Mouse (Mus musculus): ENCODE measurements around the gene Ddx25. TPM values are rescaled to one million over a fixed set of nuclear protein-coding genes. Genes with fewer than 3 reads are reported as not detected.

Gene Ddx25
- polyA plus RNA-seq, 1 experiment from 2014 or later: 0.38 TPM

DNA sequence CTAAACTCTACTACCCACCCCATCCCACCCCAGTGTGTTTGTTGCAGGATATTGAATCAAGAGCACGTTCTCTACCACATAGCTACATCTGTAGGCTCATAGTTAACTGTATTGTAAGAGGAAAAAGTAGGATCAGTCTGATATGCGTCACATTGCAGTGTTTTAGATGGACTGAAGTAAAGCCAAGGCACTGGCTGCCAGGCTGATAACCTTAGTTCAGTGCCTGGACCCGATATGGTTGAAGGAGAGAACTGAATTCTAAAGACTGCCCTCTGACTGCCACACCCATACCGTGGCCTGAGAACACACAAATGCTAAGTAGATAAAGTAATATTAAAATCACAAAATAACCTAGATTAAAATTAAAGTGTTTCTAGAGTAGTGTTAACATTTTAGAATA, 22.5 kb downstream of the Ddx25 start:
- no peaks in the 10 kb centered on the region for H3K9me3 ChIP-seq (ENCODE audit: control insufficient read depth, low read length)
- H3K9ac ChIP-seq (ENCODE audit: low read length): no peak overlapping the region
- WGBS: 60% methylated on average over 4 of the region's 4 CpGs
- no peak overlapping the region for H3K4me2 ChIP-seq (replicated peaks; ENCODE audit: low read depth)
- no peaks in the 10 kb centered on the region for H3K4me1 ChIP-seq (replicated peaks; ENCODE audit: control insufficient read depth, insufficient read depth)
- H3K27ac ChIP-seq (replicated peaks): no peak overlapping the region
- TF ChIP-seq EP300 (optimal IDR thresholded peaks at IDR 0.05): no peak
- TF ChIP-seq CTCF (IDR thresholded peaks at IDR 0.05; ENCODE audit: low read depth): no peak
- H3K27me3 ChIP-seq (ENCODE audit: control insufficient read depth, insufficient read depth, low read length): no peaks in the 10 kb centered on the region
- H3K4me3 ChIP-seq (ENCODE audit: low read depth, low read length): no peak overlapping the region
- no peaks in the 10 kb centered on the region for H3K36me3 ChIP-seq (ENCODE audit: control insufficient read depth, insufficient read depth, low read length)
- no peak for DNase-seq (ENCODE audit: low spot score)
- ATAC-seq (ENCODE audit: low FRiP score, low TSS enrichment): no peak

DNA sequence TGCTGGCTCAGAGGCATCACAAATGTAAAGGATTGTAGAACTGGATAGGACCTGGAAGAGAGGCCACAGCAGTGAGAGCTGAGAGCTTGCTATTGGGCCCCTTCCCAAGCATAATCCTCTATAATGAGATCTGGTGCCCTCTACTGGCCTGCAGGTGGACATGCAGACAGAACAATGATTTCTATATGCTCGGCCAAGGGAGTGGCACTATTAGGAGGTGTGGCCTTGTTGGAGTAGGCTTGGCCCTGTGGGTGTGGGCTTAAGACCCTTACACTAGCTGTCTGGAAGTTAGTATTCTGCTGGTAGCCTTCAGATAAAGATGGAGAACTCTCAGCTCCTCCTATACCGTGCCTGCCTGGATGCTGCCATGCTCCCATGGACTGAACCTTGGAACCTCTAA, 23.2 kb downstream of the Ddx25 start:
- Histone ChIP-seq H3K9me3 (ENCODE audit: control insufficient read depth, low read length) (no peaks in the 10 kb centered on the region), H3K4me3 (ENCODE audit: low read depth, low read length) (no peak overlapping the region), H3K4me2 (replicated peaks; ENCODE audit: low read depth) (no peak overlapping the region), H3K36me3 (ENCODE audit: control insufficient read depth, insufficient read depth, low read length) (no peaks in the 10 kb centered on the region), H3K4me1 (replicated peaks; ENCODE audit: control insufficient read depth, insufficient read depth) (no peaks in the 10 kb centered on the region), H3K27me3 (ENCODE audit: control insufficient read depth, insufficient read depth, low read length) (no peaks in the 10 kb centered on the region), H3K27ac (replicated peaks) (no peak overlapping the region), H3K9ac (ENCODE audit: low read length) (no peak overlapping the region)
- no peak for TF ChIP-seq EP300 (optimal IDR thresholded peaks at IDR 0.05)
- TF ChIP-seq CTCF (IDR thresholded peaks at IDR 0.05; ENCODE audit: low read depth): peak; percentile 94
- DNase-seq (ENCODE audit: low spot score) (peak; percentile 59), ATAC-seq (ENCODE audit: low FRiP score, low TSS enrichment) (peak; percentile 81)
- WGBS: 7% methylated on average over 2 of the region's 2 CpGs

GRCm38 (mm10) chr9:35533266-35533665, 25.1 kb downstream of the Ddx25 start:
- ATAC-seq (ENCODE audit: low FRiP score, low TSS enrichment) (no peak), DNase-seq (ENCODE audit: low spot score) (no peak)
- H3K9ac ChIP-seq (ENCODE audit: low read length): no peak overlapping the region
- no peaks in the 10 kb centered on the region for H3K9me3 ChIP-seq (ENCODE audit: control insufficient read depth, low read length)
- no peak overlapping the region for H3K27ac ChIP-seq (replicated peaks)
- no peak overlapping the region for H3K4me2 ChIP-seq (replicated peaks; ENCODE audit: low read depth)
- H3K27me3 ChIP-seq (ENCODE audit: control insufficient read depth, insufficient read depth, low read length): no peaks in the 10 kb centered on the region
- TF ChIP-seq EP300 (optimal IDR thresholded peaks at IDR 0.05) (no peak), CTCF (IDR thresholded peaks at IDR 0.05; ENCODE audit: low read depth) (no peak)
- no peak overlapping the region for H3K4me3 ChIP-seq (ENCODE audit: low read depth, low read length)
- no peaks in the 10 kb centered on the region for H3K36me3 ChIP-seq (ENCODE audit: control insufficient read depth, insufficient read depth, low read length)
- H3K4me1 ChIP-seq (replicated peaks; ENCODE audit: control insufficient read depth, insufficient read depth): no peaks in the 10 kb centered on the region
- WGBS: 51% methylated on average over 9 of the region's 9 CpGs

- TF ChIP-seq EP300 (optimal IDR thresholded peaks at IDR 0.05): no peak
- TF ChIP-seq CTCF (IDR thresholded peaks at IDR 0.05; ENCODE audit: low read depth): no peak
- Histone ChIP-seq H3K4me1 (replicated peaks; ENCODE audit: control insufficient read depth, insufficient read depth) (no peaks in the 10 kb centered on the region), H3K4me2 (replicated peaks; ENCODE audit: low read depth) (no peak overlapping the region), H3K9ac (ENCODE audit: low read length) (no peak overlapping the region), H3K27ac (replicated peaks) (no peak overlapping the region), H3K27me3 (ENCODE audit: control insufficient read depth, insufficient read depth, low read length) (no peaks in the 10 kb centered on the region), H3K9me3 (ENCODE audit: control insufficient read depth, low read length) (no peaks in the 10 kb centered on the region), H3K4me3 (ENCODE audit: low read depth, low read length) (no peak overlapping the region), H3K36me3 (ENCODE audit: control insufficient read depth, insufficient read depth, low read length) (no peaks in the 10 kb centered on the region)
- no peak for ATAC-seq (ENCODE audit: low FRiP score, low TSS enrichment)
- WGBS: 12% methylated on average over 1 of the region's 1 CpGs
- no peak for DNase-seq (ENCODE audit: low spot score)
Observed at GRCm38 (mm10) chr9:35529796-35530195, 28.5 kb downstream of the Ddx25 start.

- Histone ChIP-seq H3K9ac (ENCODE audit: low read length) (no peak overlapping the region), H3K4me3 (ENCODE audit: low read depth, low read length) (no peak overlapping the region), H3K36me3 (ENCODE audit: control insufficient read depth, insufficient read depth, low read length) (no peaks in the 10 kb centered on the region), H3K27ac (replicated peaks) (no peak overlapping the region), H3K4me1 (replicated peaks; ENCODE audit: control insufficient read depth, insufficient read depth) (no peaks in the 10 kb centered on the region), H3K4me2 (replicated peaks; ENCODE audit: low read depth) (no peak overlapping the region), H3K9me3 (ENCODE audit: control insufficient read depth, low read length) (no peaks in the 10 kb centered on the region), H3K27me3 (ENCODE audit: control insufficient read depth, insufficient read depth, low read length) (no peaks in the 10 kb centered on the region)
- ATAC-seq (ENCODE audit: low FRiP score, low TSS enrichment) (no peak), DNase-seq (ENCODE audit: low spot score) (no peak)
- TF ChIP-seq EP300 (optimal IDR thresholded peaks at IDR 0.05) (no peak), CTCF (IDR thresholded peaks at IDR 0.05; ENCODE audit: low read depth) (no peak)
- 56% methylated on average over 3 of the region's 3 CpGs for WGBS
Observed at GRCm38 (mm10) chr9:35529141-35529540, 29.2 kb downstream of the Ddx25 start.

DNA sequence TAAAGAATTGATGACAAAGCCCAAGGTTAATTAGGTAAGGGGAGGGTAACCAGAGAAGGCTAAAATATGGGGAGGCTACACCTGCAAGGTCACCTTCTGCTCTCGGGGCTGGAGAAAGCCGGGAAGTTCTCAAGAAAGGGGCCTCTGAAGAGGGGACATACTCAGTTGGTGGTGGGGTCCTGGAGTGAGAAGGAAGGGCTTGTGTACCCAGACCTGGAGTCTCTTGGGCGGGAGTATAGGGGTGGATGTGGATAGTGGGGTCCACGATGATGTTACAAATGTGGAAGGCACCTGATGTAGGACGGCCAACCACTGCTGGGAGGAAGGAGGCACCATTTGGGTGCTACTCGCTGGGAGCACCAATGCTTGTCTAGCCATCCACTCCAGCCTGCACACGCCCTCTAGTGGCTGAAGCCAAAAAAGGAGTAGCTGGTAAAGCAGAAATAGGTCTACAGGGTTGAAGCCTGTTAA, 34.4 kb downstream of the Ddx25 start:
- WGBS: 18% methylated on average over 7 of the region's 7 CpGs
- H3K27me3 ChIP-seq (ENCODE audit: control insufficient read depth, insufficient read depth, low read length): no peaks in the 10 kb centered on the region
- H3K4me3 ChIP-seq (ENCODE audit: low read depth, low read length): no peak overlapping the region
- peak overlapping the region; percentile 20; the same call in 1 of the 2 replicates for H3K4me2 ChIP-seq (replicated peaks; ENCODE audit: low read depth)
- H3K4me1 ChIP-seq (replicated peaks; ENCODE audit: control insufficient read depth, insufficient read depth): no peaks in the 10 kb centered on the region
- H3K9ac ChIP-seq (ENCODE audit: low read length): no peak overlapping the region
- TF ChIP-seq CTCF (IDR thresholded peaks at IDR 0.05; ENCODE audit: low read depth) (peak; percentile 93), EP300 (optimal IDR thresholded peaks at IDR 0.05) (no peak)
- ATAC-seq (ENCODE audit: low FRiP score, low TSS enrichment): peak; percentile 80
- H3K27ac ChIP-seq (replicated peaks): no peak overlapping the region; the same call in 1 of the 2 replicates
- no peaks in the 10 kb centered on the region for H3K36me3 ChIP-seq (ENCODE audit: control insufficient read depth, insufficient read depth, low read length)
- H3K9me3 ChIP-seq (ENCODE audit: control insufficient read depth, low read length): no peaks in the 10 kb centered on the region
- peak; percentile 68 for DNase-seq (ENCODE audit: low spot score)

Data from stomach, postnatal 0 days (tissue).